Mouse (Mus musculus): ENCODE measurements around the gene Tmem144.

- TF ChIP-seq CTCF (conservative IDR thresholded peaks at IDR 0.05; ENCODE audit: low read length): no peak
- TF ChIP-seq NANOG (IDR thresholded peaks at IDR 0.05; ENCODE audit: borderline replicate concordance, low read length): no peak
- TF ChIP-seq POU5F1 (IDR thresholded peaks at IDR 0.05; ENCODE audit: borderline replicate concordance, low read length): no peak
Observed at GRCm38 (mm10) chr3:79841475-79841874, 11.1 kb downstream of the Tmem144 start.
